Mouse (Mus musculus) spleen, adult 2 months (tissue): ENCODE data around the gene Hist1h2ae.

Experiments
- CTCF ChIP-seq: fragments of 200-500 bp; IDR thresholded peaks from 2 replicates; pipeline ENCODE4 v1.5.1; 2011; ENCODE audit warnings: mild to moderate bottlenecking, inconsistent platforms; ENCODE audit not compliant: insufficient read depth, insufficient read length, insufficient replicate concordance; ENCODE audit errors: extremely low read depth
- POLR2A ChIP-seq: fragments of 200-500 bp; IDR thresholded peaks from 2 replicates; pipeline ENCODE4 v1.6.1; 2011; ENCODE audit warnings: low read depth, low read length, inconsistent platforms

DNA sequence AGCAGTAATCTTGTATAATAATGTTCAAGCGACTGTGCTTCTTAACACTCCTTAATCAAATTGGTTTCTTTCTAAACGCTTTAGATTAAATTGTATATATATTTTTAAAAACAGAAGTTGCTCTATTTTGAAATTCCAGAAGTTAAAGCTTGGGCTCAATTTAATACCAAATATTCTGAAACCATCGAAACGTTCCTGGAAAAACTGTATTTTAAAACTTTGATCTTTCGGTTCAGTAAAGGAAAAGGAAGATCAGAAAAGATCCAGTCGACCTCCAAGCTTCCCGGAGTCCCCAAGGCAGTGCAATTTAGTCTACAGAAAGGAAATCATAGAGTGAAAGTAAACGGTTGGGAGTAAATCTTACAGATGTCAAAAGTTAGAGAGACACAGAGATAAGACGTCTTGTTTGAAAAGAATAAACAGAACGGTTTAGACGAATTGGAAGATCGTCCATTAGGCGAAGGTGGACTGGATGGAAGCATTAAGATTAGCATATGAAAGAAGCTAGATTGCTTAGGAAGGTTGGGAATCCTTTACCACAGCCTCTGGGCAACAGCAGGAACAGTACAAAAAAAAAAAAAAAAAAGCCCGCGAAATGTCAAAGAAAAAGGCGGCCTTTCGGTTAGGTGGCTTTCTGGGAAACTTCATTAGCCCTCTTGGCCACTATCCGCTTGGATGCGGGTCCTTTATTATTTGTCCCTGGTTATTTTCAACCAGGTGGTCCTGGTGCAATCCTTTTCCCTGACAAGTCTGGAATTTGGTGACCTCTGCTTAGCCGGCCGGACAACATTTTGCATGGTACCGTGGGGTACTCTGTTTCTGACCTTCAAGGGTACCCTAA is 15.3 kb upstream of the Hist1h2ae start:
- no peak for TF ChIP-seq POLR2A
- no peak for TF ChIP-seq CTCF
